Mouse (Mus musculus) stomach, postnatal 0 days (tissue): ENCODE results near the gene Taf1a. TPM values are rescaled to one million over a fixed set of nuclear protein-coding genes. Genes with fewer than 3 reads are reported as not detected.

Experiments used
- ATAC-seq: fragments of 200-750 bp; cut with Nextera tagmentation; 2 replicates; pipeline ENCODE4 v1.8.0; 2017; ENCODE audit not compliant: low FRiP score, low TSS enrichment
- DNase-seq: peaks from one replicate; pipeline ENCODE4 v3.0.0-alpha.2; 2016; ENCODE audit warnings: low spot score
- H3K27ac ChIP-seq: fragments of 300-500 bp; sonication (generic); replicated peaks from 2 replicates; pipeline ENCODE4 v1.5.1; 2014; ENCODE audit warnings: mild to moderate bottlenecking, control low read depth
- H3K27me3 ChIP-seq: fragments of 300-500 bp; sonication (generic); 2 replicates; pipeline ENCODE4 v1.6.1; 2014; ENCODE audit warnings: low read length; ENCODE audit not compliant: control insufficient read depth, insufficient read depth
- H3K36me3 ChIP-seq: fragments of 300-500 bp; sonication (generic); 2 replicates; pipeline ENCODE4 v1.6.1; 2014; ENCODE audit warnings: low read length, mixed read lengths; ENCODE audit not compliant: control insufficient read depth, insufficient read depth
- H3K4me1 ChIP-seq: fragments of 300-500 bp; sonication (generic); replicated peaks from 2 replicates; pipeline ENCODE4 v1.6.1; 2014; ENCODE audit warnings: antibody characterized with exemption; ENCODE audit not compliant: control insufficient read depth, insufficient read depth
- H3K4me2 ChIP-seq: fragments of 300-500 bp; sonication (generic); replicated peaks from 2 replicates; pipeline ENCODE4 v1.6.1; 2014; ENCODE audit warnings: low read depth, mild to moderate bottlenecking, control low read depth, moderate library complexity
- H3K4me3 ChIP-seq: fragments of 300-500 bp; sonication (generic); 2 replicates; pipeline ENCODE4 v1.5.1; 2014; ENCODE audit warnings: low read depth, low read length, control low read depth
- H3K9ac ChIP-seq: fragments of 300-500 bp; sonication (generic); 2 replicates; pipeline ENCODE4 v1.6.1; 2014; ENCODE audit warnings: mild to moderate bottlenecking, low read length, control low read depth, mixed read lengths
- H3K9me3 ChIP-seq: fragments of 300-500 bp; sonication (generic); 2 replicates; pipeline ENCODE4 v1.6.1; 2016; ENCODE audit warnings: low read length; ENCODE audit not compliant: control insufficient read depth
- CTCF ChIP-seq: IDR thresholded peaks from 2 replicates; pipeline ENCODE4 v1.5.1; 2016; ENCODE audit warnings: antibody characterized with exemption, low read depth, mild to moderate bottlenecking, moderate library complexity
- EP300 ChIP-seq: optimal IDR thresholded peaks from 2 replicates; pipeline ENCODE3; 2016; ENCODE audit warnings: antibody characterized with exemption
- WGBS: fragments of 180-500 bp; shearing (Covaris S2); extraction: QIAGEN DNeasy Blood & Tissue Kit; methylation state at CpG from one replicate; pipeline ENCODE4 v1.1.7; 2014; 5-methylcytosine and 5-hydroxymethylcytosine counted together
- polyA plus RNA-seq: library from polyadenylated mRNA; unstranded; fragments of >200 nt; fragmentation: Nextera tagmentation; extraction: Ambion mirVana; gene quantifications from 2 replicates; pipeline ENCODE4 v1.2.1, GENCODE M21; 2015

The Taf1a gene
- polyA plus RNA-seq, 1 experiment from 2014 or later, result 9.9 TPM

DNA sequence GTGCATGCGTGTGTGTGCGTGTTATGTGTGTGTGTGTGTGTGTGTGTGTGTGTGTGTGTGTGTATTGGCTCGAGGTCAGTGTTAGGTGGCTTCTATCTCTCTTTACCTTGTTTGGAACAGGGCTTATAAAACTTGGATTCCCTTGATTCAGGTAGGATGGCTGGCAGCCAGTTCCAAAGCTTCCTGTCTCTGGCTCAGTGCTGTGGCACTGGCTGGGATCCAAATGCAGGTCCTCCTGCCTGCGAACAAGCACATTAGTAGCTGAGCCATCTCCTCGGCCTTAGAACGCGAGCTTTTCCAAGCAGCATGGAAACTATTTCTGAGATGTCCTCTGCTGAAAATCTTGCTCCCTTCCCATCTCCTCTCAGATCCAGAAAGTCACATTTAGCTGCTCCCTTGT, 31.0 kb downstream of the Taf1a start:
- H3K4me1 ChIP-seq, result no peaks in the 10 kb centered on the region
- H3K36me3 ChIP-seq, result no peaks in the 10 kb centered on the region
- no peaks in the 10 kb centered on the region; the same call in 1 of the 2 replicates for H3K27me3 ChIP-seq
- 76% methylated on average over 7 of the region's 7 CpGs for WGBS
- no peak for TF ChIP-seq EP300
- no peak for TF ChIP-seq CTCF
- no peak overlapping the region for H3K9ac ChIP-seq
- H3K9me3 ChIP-seq, result no peaks in the 10 kb centered on the region
- DNase-seq (no peak), ATAC-seq (no peak)
- H3K27ac ChIP-seq, result no peak overlapping the region
- no peak overlapping the region for H3K4me2 ChIP-seq
- H3K4me3 ChIP-seq, result no peak overlapping the region

DNA sequence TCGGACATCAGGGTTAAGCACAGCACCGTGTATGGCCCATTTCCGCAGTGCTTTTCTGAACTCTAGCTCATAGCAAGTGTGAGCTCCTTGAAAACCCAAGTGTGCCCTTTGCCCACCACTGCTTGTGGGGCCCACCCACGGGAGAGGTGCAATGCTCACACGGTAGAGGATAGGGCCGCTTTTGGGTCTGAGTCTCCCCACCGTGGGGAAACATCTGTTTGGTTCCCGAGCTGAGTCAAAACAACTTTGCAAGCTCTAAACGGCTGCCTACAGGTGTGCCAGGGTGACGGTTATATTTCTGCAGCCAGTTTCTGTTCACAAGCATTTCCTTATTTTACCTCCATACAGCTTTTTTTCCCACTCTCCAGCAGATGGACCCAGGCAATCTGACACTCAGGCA, 31.5 kb downstream of the Taf1a start:
- no peak overlapping the region for H3K4me2 ChIP-seq
- WGBS, result 82% methylated on average over 10 of the region's 10 CpGs
- no peaks in the 10 kb centered on the region for H3K36me3 ChIP-seq
- no peak overlapping the region for H3K9ac ChIP-seq
- no peak for ATAC-seq
- no peak overlapping the region for H3K27ac ChIP-seq
- no peaks in the 10 kb centered on the region; the same call in 1 of the 2 replicates for H3K27me3 ChIP-seq
- no peak overlapping the region for H3K4me3 ChIP-seq
- no peaks in the 10 kb centered on the region for H3K4me1 ChIP-seq
- TF ChIP-seq EP300, result no peak
- no peak for TF ChIP-seq CTCF
- H3K9me3 ChIP-seq, result no peaks in the 10 kb centered on the region
- no peak for DNase-seq

DNA sequence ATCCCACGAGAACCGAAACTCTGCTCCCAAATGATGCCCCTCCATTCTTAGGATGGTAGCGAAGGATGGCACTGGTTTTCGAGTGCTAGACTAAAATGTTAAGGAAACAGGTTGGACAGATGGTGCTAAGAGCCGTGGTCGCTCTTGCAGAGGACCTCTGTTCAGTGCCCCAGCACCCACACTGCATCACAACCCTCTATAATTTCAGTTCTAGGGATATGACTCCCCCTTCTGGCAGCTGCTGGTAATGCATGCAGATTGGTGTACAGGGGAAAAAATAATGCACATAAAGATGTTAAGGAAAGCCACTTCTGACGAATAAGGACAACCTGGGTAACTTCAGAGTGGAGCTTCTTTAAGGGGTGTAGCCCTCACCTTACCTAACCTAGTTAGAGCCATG, 35.3 kb downstream of the Taf1a start:
- 96% methylated on average over 7 of the region's 7 CpGs for WGBS
- no peaks in the 10 kb centered on the region for H3K36me3 ChIP-seq
- no peak for DNase-seq
- no peaks in the 10 kb centered on the region for H3K4me1 ChIP-seq
- no peaks in the 10 kb centered on the region for H3K9me3 ChIP-seq
- H3K4me3 ChIP-seq, result no peak overlapping the region
- TF ChIP-seq CTCF (peak; percentile 35), EP300 (no peak)
- no peak overlapping the region for H3K27ac ChIP-seq
- no peak overlapping the region for H3K4me2 ChIP-seq
- ATAC-seq, result no peak
- H3K9ac ChIP-seq, result no peak overlapping the region
- no peaks in the 10 kb centered on the region; the same call in 1 of the 2 replicates for H3K27me3 ChIP-seq

DNA sequence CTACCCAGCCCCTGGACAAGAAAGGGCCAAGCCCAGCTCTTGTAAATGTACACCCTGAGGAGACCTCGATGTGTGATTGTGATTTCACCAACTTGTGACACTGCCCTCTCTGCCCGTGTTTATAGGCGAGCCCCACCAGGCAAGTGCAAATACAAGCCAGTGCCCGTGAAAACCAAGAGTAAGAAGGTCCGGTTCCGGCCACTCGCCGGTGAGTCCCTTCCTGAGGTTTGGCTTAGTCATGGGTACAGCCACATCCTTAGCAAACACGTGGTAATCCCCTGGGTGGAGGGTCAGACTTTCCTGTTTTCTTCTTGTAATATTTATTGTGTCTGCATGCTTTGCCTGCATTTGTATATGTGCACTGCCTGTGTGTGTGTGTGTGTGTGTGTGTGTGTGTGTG, 46.1 kb downstream of the Taf1a start:
- peak; percentile 69 for ATAC-seq
- Histone ChIP-seq H3K9ac (no peak overlapping the region), H3K4me2 (no peak overlapping the region), H3K36me3 (no peaks in the 10 kb centered on the region), H3K27ac (no peak overlapping the region), H3K4me3 (no peak overlapping the region), H3K4me1 (no peaks in the 10 kb centered on the region), H3K27me3 (no peaks in the 10 kb centered on the region), H3K9me3 (no peaks in the 10 kb centered on the region)
- 69% methylated on average over 9 of the region's 9 CpGs for WGBS
- peak; percentile 47 for DNase-seq
- no peak for TF ChIP-seq CTCF
- no peak for TF ChIP-seq EP300

DNA sequence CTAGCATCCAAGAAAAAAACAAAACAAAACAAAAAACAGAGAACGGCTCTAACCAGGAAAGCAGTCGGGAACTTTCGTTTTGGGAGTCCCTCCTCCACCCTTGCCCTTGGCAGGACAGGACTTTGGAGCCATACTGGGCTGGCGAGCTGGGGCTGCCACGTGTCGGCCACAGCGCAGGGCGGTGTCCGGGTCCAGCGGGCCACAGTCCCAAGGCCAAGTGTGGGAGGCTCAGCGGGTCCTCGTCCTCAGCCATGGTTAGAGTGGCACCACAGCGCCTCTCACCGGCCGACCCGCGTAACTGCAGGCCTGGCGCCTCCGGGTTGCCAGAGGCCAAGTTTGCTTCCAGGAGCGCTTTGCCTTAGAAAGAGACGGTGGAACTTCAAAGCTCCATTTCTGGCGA, 50.3 kb downstream of the Taf1a start:
- Histone ChIP-seq H3K4me3 (peak overlapping the region; percentile 12; the same call in 1 of the 2 replicates), H3K27ac (peak overlapping the region; percentile 63; the same call in 1 of the 2 replicates), H3K9ac (no peak overlapping the region), H3K9me3 (no peaks in the 10 kb centered on the region), H3K4me1 (no peaks in the 10 kb centered on the region), H3K4me2 (peak overlapping the region; percentile 24), H3K36me3 (no peaks in the 10 kb centered on the region), H3K27me3 (no peaks in the 10 kb centered on the region)
- ATAC-seq (peak; percentile 81), DNase-seq (peak; percentile 88)
- no peak for TF ChIP-seq EP300
- TF ChIP-seq CTCF, result peak; percentile 89
- WGBS, result 22% methylated on average over 21 of the region's 22 CpGs

DNA sequence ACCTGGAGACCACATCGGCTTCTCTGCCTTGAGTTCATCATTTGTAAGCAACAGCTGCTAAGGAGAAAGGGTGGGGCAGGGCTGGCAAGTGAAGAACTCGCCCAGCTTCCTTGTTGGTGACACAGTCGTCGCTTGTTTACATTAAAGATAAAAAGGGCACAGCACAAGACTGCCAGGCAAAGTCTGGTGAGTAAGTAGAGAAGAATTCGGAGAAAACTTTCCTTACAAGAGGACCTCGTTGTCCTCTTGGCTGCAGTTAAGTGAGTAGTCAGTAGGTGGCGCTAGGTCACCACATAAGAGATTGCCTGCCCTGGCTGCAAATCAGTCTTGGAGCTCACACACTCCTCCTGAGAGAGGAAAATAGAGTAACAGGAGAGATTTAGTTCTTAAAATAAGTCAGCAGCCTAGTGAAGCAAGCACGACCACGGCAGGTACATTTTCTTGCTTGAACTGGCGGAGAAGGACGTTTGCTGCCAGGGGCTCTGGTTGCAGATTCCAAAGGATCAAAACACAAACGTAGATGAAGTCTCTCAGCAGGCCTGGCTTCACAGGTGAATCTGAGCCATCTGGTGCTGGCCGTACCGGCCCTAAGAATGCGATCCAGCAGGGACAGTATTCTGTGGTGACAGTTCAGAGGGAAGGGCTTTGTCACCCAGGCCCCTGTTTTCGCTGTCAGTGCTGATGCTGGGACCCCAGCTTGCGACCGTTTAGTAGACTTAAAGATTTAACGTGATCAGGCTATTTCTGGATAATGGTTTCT, 53.4 kb downstream of the Taf1a start:
- no peaks in the 10 kb centered on the region for H3K27me3 ChIP-seq
- no peaks in the 10 kb centered on the region for H3K9me3 ChIP-seq
- WGBS, result 21% methylated on average over 19 of the region's 19 CpGs
- no peak overlapping the region for H3K9ac ChIP-seq
- no peak overlapping the region for H3K27ac ChIP-seq
- TF ChIP-seq EP300 (no peak), CTCF (peak; percentile 97)
- no peaks in the 10 kb centered on the region for H3K36me3 ChIP-seq
- H3K4me3 ChIP-seq, result no peak overlapping the region
- H3K4me1 ChIP-seq, result no peaks in the 10 kb centered on the region
- DNase-seq (peak; percentile 89), ATAC-seq (peak; percentile 90)
- H3K4me2 ChIP-seq, result no peak overlapping the region
